Mouse (Mus musculus) testis, postnatal 14 days (tissue): Measurements from ENCODE around the gene Fbxw11.
"Not testable (repeated sequence)": the region's sequence is repeated elsewhere in the genome, so short reads cannot be mapped to it uniquely, and the experiment has no call there.

Source experiments
- DNase-seq: peaks from one replicate; pipeline ENCODE4 v3.0.0; 2021; ENCODE audit warnings: low spot score

The Fbxw11 gene

GRCm38 (mm10) chr11:32642249-32642876, at the start of gene Fbxw11:
Gene Fbxw11 (plus strand): TSS chr11:32642724.
- DNase-seq = peak; percentile 97

DNA sequence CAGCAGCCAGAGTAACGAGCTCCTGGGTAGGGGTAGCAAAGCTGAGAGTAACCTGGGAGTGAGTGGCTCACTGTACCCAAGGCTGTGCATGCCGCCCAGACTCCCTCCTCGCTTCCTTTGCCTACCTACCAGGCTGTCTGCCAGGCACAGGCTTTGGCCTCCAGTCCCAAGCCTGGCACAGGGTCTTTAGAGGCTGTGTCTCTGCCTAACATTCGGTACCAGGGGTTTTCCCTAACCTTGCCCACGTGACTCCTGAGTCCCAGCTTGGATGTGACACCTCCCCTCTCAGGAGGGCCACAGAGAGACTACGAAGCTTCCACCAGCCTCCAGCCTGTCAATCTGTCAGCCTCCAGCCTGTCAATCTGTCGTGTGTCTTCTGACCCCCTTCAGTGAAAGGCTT, 49.4 kb upstream of the Fbxw11 start:
- no peak for DNase-seq

DNA sequence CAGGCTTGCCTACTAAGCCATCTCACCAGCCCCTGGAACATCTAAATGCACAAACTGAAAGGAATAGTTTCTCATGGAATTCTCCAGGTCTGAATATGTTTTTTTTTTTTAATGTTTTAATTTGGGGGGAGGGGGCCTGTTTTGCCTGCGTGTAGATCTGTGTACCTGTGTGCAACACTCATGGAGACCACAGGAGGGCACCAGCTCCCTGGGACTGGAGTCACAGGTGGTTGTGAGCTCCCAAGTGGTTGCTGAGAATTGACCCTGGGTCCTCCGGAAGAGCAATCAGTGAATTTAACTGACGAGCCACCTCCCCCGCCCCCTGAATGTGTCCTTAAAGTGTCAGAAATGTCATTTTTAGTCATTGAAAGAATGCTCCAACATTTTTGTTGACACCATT, 48.4 kb upstream of the Fbxw11 start:
- no peak for DNase-seq

- no peak for DNase-seq
These were observed 42.2 kb upstream of the Fbxw11 start for GRCm38 (mm10) chr11:32600371-32600770.

DNA sequence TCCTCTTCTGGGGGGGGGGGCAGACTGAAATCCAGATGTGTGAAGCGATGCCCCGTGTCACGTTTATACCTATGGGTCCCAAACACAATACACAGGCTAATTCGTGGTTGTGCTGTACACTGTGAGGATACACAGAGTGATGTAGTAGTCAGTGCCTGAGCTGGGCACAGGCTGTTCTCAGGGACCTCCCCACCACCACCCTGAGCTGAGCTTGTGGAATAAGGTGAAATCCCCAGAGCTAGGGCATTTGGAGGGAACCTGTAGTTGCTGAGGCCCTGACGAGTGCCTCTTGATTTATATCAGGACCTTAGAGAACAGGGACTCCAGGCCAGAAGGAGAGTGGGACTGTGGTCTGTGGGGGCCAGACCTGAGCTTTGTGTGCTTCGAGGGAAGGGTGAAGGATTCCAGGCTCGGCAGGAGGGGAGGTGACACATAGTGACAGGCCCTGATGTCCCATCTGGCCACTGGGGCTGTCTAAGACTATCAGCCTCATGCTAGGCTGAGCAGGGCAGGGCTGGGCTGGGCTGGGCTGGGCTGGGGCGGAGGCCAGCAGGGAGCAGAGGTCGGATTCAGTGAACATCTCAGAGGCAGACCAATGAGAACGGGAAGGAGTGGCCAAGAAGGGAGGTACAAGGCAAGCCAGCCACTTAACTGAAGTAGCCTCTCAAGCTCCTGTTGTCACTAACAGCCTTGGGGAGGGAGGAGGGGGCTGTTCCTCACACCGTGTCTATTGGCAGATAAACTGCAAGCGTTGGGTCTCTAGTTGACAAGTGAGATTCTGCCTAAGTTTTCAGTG, 40.8 kb upstream of the Fbxw11 start:
- no peak for DNase-seq

DNA sequence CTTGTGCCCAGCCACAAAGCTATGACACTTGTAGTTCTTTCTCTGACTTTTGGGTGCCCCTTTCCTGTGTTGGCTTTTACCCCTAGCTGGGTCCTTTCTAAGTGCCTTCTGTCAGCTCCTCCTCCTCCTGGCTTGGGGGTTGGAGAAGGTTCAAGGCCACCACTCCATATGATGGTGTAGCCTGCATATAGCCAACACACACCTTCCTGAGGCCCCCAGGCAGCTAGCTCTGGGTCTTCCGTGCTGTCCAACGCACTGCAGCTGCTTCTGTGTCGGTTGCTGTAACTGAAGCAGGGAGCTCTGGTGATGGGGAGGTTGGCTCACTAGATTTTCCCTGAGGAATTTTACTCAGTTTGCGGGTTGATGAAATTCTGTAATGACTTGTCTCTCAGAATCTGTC, 37.9 kb upstream of the Fbxw11 start:
- no peak for DNase-seq

- no peak for DNase-seq
These were observed 37.2 kb upstream of the Fbxw11 start for GRCm38 (mm10) chr11:32605131-32605860.

GRCm38 (mm10) chr11:32605907-32606306, 36.6 kb upstream of the Fbxw11 start:
- DNase-seq = no peak

DNA sequence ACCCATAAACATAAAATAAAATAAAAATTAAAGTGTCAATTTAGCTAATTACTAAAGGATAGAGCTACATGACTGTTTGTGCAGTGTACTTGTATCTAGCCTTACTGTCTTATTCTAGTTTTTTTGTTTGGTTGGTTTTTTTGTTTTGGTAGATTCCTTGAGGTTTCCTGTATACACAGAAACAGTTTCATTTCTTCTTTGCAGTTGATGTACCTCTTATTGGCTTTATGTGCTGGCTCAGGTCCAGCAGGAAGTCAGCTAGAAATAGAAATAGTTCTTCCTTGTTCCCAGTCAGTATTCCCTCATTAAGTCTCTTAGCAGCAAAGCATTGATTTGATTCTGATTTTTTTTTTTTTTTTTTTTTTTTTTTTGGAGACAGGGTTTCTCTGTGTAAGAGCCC, 35.2 kb upstream of the Fbxw11 start:
- no peak for DNase-seq

- no peak for DNase-seq
These were observed 31.9 kb upstream of the Fbxw11 start for GRCm38 (mm10) chr11:32610616-32611015.

GRCm38 (mm10) chr11:32612304-32612703, 30.2 kb upstream of the Fbxw11 start:
- DNase-seq = no peak

GRCm38 (mm10) chr11:32614463-32614862, 28.1 kb upstream of the Fbxw11 start:
- peak; percentile 49 for DNase-seq

DNA sequence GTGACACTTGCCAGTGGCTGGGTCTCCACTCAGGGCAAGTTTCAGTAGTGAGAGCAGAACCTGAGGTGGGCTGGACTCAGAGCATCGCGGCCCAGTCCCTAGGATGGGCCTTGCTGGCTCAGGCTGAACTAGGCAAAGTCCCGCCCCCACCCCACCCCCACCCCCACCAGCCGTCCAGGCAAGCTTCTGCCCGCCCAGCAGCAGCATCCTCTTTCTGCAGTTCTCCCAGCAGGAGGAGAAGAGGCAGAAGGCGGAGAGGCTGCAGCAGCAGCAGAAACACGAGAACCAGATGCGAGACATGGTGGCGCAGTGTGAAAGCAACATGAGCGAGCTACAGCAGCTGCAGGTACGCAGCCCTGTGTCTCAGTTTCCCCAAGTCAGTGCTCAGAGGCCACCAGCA, 27.0 kb upstream of the Fbxw11 start:
- DNase-seq = no peak

DNA sequence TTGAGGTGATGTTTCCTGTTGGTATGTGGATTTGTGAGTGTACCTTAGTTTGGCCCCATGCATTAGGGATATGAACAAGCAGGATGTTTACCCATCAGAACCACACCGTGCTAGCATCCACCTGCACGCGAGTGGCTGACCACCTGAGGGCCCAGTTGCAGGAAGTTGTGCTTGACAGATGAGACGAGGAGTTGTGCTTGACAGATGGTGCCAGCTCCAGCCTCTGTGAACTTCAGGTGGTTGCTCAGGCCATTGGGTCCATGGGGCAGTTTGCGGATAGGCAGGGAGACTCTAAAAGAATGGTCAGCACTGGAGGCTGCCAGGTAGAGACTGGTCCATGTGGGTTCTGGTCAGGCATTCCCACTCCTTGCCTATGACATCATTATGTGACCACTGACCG, 26.4 kb upstream of the Fbxw11 start:
- no peak for DNase-seq

DNA sequence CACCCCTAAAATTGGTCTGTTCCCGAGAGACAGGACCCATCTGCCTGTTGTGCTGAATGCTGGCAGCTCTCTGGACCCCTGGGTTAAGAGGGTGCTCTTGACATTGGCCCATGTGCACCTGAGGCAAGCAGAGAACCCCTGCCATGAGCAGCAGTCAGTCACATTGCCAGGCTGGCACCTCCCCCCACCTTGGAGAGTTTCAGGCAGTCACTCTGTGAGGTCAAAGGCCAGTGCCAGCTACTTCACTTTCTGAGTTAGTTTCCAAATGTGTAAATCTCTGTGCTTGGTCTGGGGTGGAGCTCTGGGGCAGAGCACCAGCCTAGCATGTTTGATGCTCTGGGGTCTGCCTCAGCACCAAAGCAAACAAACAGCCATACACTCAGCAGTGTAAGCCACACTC, 24.5 kb upstream of the Fbxw11 start:
- DNase-seq = no peak

- DNase-seq = not testable (repeated sequence)
These were observed 23.9 kb upstream of the Fbxw11 start for GRCm38 (mm10) chr11:32618641-32619040.

DNA sequence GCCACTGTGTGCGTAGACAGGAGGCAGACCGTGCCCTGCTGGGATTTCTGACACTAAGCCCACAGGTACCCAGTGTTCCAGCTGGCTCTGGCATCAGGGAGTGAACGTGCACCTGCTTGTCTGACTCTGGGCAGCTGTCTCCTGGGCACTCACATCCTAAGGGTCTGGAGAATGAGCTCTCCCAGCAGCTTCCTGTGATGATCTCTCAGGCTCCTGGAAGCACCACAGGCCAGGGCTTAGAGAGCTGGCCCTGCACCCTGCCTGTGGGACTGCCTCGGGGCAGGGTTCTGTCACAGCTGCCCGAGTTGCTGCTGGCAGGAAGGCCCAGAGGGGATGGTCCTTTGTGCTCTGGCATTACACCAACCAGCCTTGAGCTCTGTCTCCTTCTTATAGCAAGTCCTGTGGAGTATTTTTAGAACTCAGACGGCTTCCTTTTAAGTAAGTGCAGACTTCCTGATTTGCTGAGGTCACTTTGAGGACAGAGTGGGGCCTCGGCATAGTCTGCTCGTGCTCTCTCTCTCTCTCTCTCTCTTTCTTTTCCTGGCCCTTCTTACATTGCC, 23.2 kb upstream of the Fbxw11 start:
- peak; percentile 38 for DNase-seq

- no peak for DNase-seq
These were observed 22.6 kb upstream of the Fbxw11 start for GRCm38 (mm10) chr11:32619866-32620456.

GRCm38 (mm10) chr11:32621831-32622478, 20.6 kb upstream of the Fbxw11 start:
- peak; percentile 40 for DNase-seq

DNA sequence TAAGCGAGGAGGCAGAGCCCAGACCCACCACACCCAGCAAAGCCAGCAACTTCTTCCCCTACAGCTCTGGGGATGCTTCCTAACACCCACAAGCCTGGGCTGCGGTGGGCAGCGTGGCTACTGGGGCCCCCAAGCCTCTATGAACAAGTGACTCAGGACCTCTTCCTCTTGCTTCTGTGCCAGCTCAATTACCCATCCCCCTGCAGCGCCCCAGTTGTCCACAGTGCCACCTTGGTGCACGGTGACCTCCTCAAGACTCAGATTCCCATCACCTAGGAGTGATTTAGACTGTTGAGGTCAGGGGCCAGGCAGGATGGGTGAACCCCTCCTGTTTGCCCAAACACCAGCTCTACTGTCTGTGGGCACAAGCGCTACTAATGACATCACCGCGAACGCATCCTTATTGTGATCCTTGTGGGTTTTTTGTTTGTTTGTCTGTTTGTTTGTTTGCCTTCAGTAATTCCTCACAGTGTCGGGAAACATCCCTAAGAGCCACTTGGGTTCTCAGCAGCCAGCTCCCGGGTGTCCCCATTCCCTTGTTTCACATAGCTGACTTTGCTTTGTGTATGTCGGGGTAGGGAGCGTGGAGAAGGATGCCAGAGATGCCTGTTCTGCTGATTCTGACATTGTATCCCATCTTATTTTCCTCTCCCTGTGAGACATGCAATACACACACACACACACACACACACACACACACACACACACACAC, 19.9 kb upstream of the Fbxw11 start:
- DNase-seq = no peak

DNA sequence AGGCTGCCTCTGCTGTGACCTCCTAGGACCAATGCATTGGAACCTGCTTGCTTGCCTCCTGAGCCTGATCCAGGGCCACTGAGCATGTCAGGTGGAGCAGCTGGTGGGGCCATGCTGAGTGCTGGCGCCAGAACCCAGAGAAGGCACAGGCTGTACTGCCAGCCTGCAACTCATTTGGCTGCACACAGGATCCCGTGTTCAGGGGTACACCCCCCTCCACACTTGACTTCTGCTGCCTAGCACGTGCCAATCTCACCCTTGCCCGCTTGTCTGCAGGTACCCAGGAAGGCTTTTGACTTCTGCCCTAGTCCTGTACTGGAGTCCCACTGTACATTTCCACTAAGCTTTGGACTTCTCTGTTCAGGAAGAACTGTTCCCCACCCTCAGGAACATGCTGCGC, 19.3 kb upstream of the Fbxw11 start:
- no peak for DNase-seq
